Mouse (Mus musculus) central nervous system, embryonic 18 days (tissue): ENCODE measurements around the gene Ccnq. TPM values are rescaled to one million over a fixed set of nuclear protein-coding genes. Genes with fewer than 3 reads are reported as not detected.

Source experiments
- polyA plus RNA-seq: library from polyadenylated mRNA; depleted of rRNA; stranded (reverse); fragments of >200 nt; gene quantifications from 2 replicates; pipeline ENCODE4 v1.2.3, GENCODE M21; 2012; rRNA removed

Gene Ccnq
- 36.0 and 36.8 TPM in 2 replicates for polyA plus RNA-seq

GRCm38 (mm10) chr11:78750885-78751842, at the start of gene Ccnq:
Ccnq (minus strand) TSS chr11:78751729.

Other genes with a start within 250 kb of the Ccnq start
- 0.28 and 0.30 TPM in 2 replicates for gene Sebox, start 248.3 kb downstream of the Ccnq start, polyA plus RNA-seq
- gene Tmem199, start 239.6 kb downstream of the Ccnq start, polyA plus RNA-seq: 64.8 and 65.4 TPM in 2 replicates
- 110 and 111 TPM in 2 replicates for gene Poldip2, start 239.5 kb downstream of the Ccnq start, polyA plus RNA-seq
- gene Tnfaip1, start 215.4 kb downstream of the Ccnq start, polyA plus RNA-seq: 52.8 and 53.0 TPM in 2 replicates
- gene Ift20, start 215.4 kb downstream of the Ccnq start, polyA plus RNA-seq: 85.8 and 87.6 TPM in 2 replicates
- gene Tmem97, start 201.0 kb downstream of the Ccnq start, polyA plus RNA-seq: 15.8 and 17.2 TPM in 2 replicates
- 37.1 and 39.2 TPM in 2 replicates for gene Nlk, start 54.4 kb downstream of the Ccnq start, polyA plus RNA-seq
- gene Lyrm9, start 74.9 kb upstream of the Ccnq start, polyA plus RNA-seq: 20.1 and 22.2 TPM in 2 replicates
- 0.79 and 0.96 TPM in 2 replicates for gene Nos2, start 169.1 kb upstream of the Ccnq start, polyA plus RNA-seq
- 15.9 and 17.5 TPM in 2 replicates for gene Lgals9, start 233.2 kb upstream of the Ccnq start, polyA plus RNA-seq